Mouse (Mus musculus): ENCODE measurements at regions not wholly inside any gene's neighbourhood (a gene's known extent, or its start where the extent isn't known, plus 50 kb on each side); places are given as distances from the start of the nearest gene placed in this dataset.

GRCm38 (mm10) chr16:23680434-23680833, 159.8 kb upstream of the Masp1 start:
- DNase-seq (ENCODE audit: low read depth, low spot score), result no peak

- no peak for DNase-seq (ENCODE audit: low read depth, low spot score)
Measured at GRCm38 (mm10) chr16:23672375-23672774, 151.8 kb upstream of the Masp1 start.

- DNase-seq (ENCODE audit: low read depth, low spot score), result peak; percentile 3
Measured at GRCm38 (mm10) chr16:23670161-23670560, 149.5 kb upstream of the Masp1 start.

GRCm38 (mm10) chr16:23669651-23670050, 149.0 kb upstream of the Masp1 start:
- DNase-seq (ENCODE audit: low read depth, low spot score), result no peak

Data from A20 (cell line).